Mouse (Mus musculus) hindbrain, embryonic 12.5 days (tissue): ENCODE measurements at regions not wholly inside any gene's neighbourhood (a gene's known extent, or its start where the extent isn't known, plus 50 kb on each side); places are given as distances from the start of the nearest gene placed in this dataset.

ENCODE experiments used
- ATAC-seq: fragments of 200-750 bp; cut with Nextera tagmentation; 2 replicates; pipeline ENCODE4 v1.8.0; 2017; ENCODE audit warnings: moderate TSS enrichment; ENCODE audit not compliant: low FRiP score
- H3K27ac ChIP-seq: fragments of 300-500 bp; sonication (generic); 2 replicates; pipeline ENCODE4 v1.5.1; 2016; ENCODE audit warnings: mild to moderate bottlenecking
- H3K27me3 ChIP-seq: fragments of 300-500 bp; sonication (generic); 2 replicates; pipeline ENCODE4 v1.6.1; 2016; ENCODE audit warnings: mild to moderate bottlenecking
- H3K36me3 ChIP-seq: fragments of 300-500 bp; sonication (generic); 2 replicates; pipeline ENCODE4 v1.6.1; 2016; ENCODE audit warnings: mild to moderate bottlenecking
- H3K4me1 ChIP-seq: fragments of 300-500 bp; sonication (generic); 2 replicates; pipeline ENCODE4 v1.6.1; 2016
- H3K4me2 ChIP-seq: fragments of 300-500 bp; sonication (generic); replicated peaks from 2 replicates; pipeline ENCODE4 v1.6.1; 2016; ENCODE audit warnings: mild to moderate bottlenecking
- H3K4me3 ChIP-seq: fragments of 300-500 bp; sonication (generic); 2 replicates; pipeline ENCODE4 v1.5.1; 2016; ENCODE audit warnings: mild to moderate bottlenecking
- H3K9ac ChIP-seq: fragments of 300-500 bp; sonication (generic); 2 replicates; pipeline ENCODE4 v1.6.1; 2016; ENCODE audit warnings: mild to moderate bottlenecking, moderate library complexity
- H3K9me3 ChIP-seq: fragments of 300-500 bp; sonication (generic); replicated peaks from 2 replicates; pipeline ENCODE4 v1.6.1; 2016; ENCODE audit warnings: mild to moderate bottlenecking
- WGBS: fragments of 180-500 bp; shearing (Covaris S2); methylation state at CpG from one replicate; pipeline ENCODE4 v1.1.7; 2016; 5-methylcytosine and 5-hydroxymethylcytosine counted together

GRCm38 (mm10) chr9:113435921-113436320, 272.1 kb downstream of the Pdcd6ip start:
- no peaks in the 10 kb centered on the region for H3K9me3 ChIP-seq
- H3K36me3 ChIP-seq = no peaks in the 10 kb centered on the region
- no peak overlapping the region for H3K27ac ChIP-seq
- ATAC-seq = no peak
- no peak overlapping the region for H3K4me3 ChIP-seq
- no peaks in the 10 kb centered on the region for H3K4me1 ChIP-seq
- no peak overlapping the region for H3K9ac ChIP-seq
- no peak overlapping the region for H3K4me2 ChIP-seq
- no peaks in the 10 kb centered on the region for H3K27me3 ChIP-seq

- no peak for ATAC-seq
- Histone ChIP-seq H3K9ac (no peak overlapping the region), H3K27ac (no peak overlapping the region), H3K9me3 (no peaks in the 10 kb centered on the region), H3K36me3 (no peaks in the 10 kb centered on the region), H3K27me3 (no peaks in the 10 kb centered on the region), H3K4me2 (no peak overlapping the region), H3K4me1 (no peaks in the 10 kb centered on the region), H3K4me3 (no peak overlapping the region)
- WGBS = 82% methylated on average over 4 of the region's 4 CpGs
Observed at GRCm38 (mm10) chr9:113433424-113433823, 274.6 kb downstream of the Pdcd6ip start.

- no peaks in the 10 kb centered on the region for H3K4me1 ChIP-seq
- H3K36me3 ChIP-seq = no peaks in the 10 kb centered on the region
- WGBS = 86% methylated on average over 9 of the region's 9 CpGs
- H3K4me3 ChIP-seq = no peak overlapping the region
- no peak overlapping the region for H3K27ac ChIP-seq
- no peak for ATAC-seq
- no peaks in the 10 kb centered on the region for H3K27me3 ChIP-seq
- no peaks in the 10 kb centered on the region for H3K9me3 ChIP-seq
- no peak overlapping the region for H3K9ac ChIP-seq
- no peak overlapping the region for H3K4me2 ChIP-seq
Observed at GRCm38 (mm10) chr9:113432601-113433179, 275.4 kb downstream of the Pdcd6ip start.

DNA sequence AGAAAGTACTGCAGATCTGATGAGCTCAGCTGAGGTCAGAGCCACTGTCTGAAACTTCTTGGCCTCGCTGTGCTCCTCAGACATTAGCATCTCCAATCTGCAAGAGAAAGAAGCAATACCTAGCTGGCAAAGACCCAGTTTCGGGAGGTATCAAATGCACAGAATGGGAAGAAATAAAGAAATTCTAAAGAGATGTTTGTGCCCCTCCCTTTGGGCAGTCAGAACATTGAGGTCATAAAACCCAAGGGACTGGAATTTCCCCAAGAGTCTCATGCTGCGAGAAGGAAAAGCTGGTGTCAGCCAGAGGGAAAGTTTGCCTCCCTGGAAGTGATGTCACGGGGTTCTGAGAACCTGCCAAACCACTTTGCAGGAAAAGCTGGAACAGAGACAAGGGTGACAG, 277.6 kb downstream of the Pdcd6ip start:
- Histone ChIP-seq H3K4me2 (no peak overlapping the region), H3K4me3 (no peak overlapping the region), H3K36me3 (no peaks in the 10 kb centered on the region), H3K9me3 (no peaks in the 10 kb centered on the region), H3K9ac (no peak overlapping the region), H3K4me1 (no peaks in the 10 kb centered on the region), H3K27me3 (no peaks in the 10 kb centered on the region), H3K27ac (no peak overlapping the region)
- WGBS = 85% methylated on average over 4 of the region's 4 CpGs
- no peak for ATAC-seq

DNA sequence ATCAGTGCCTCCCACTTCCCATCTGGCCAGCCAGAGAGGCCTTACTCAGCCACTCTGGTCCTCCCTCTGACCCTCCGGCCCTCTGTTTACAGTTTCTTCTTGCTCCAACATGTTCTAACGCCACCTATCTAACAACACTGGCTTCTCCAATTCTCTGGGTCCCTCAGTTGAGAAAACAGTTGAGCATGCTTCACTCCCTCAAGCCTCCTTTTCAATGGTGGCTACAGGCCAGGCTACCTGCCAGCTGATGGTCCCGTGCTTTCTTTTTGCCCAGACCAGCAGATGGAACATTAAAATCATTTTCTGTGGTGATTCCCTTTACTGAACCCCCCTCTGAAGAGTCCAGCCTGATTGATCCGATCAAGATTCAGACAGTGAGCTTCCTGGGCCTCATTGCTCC, 280.8 kb downstream of the Pdcd6ip start:
- ATAC-seq = no peak
- Histone ChIP-seq H3K36me3 (no peaks in the 10 kb centered on the region), H3K9ac (no peak overlapping the region), H3K4me2 (no peak overlapping the region), H3K27me3 (no peaks in the 10 kb centered on the region), H3K9me3 (no peaks in the 10 kb centered on the region), H3K4me3 (no peak overlapping the region), H3K27ac (no peak overlapping the region), H3K4me1 (no peaks in the 10 kb centered on the region)
- 84% methylated on average over 4 of the region's 4 CpGs for WGBS

GRCm38 (mm10) chr9:113426324-113426723, 281.7 kb downstream of the Pdcd6ip start:
- Histone ChIP-seq H3K4me1 (no peaks in the 10 kb centered on the region), H3K27me3 (no peaks in the 10 kb centered on the region), H3K4me2 (no peak overlapping the region), H3K36me3 (no peaks in the 10 kb centered on the region), H3K9me3 (no peaks in the 10 kb centered on the region), H3K4me3 (no peak overlapping the region), H3K27ac (no peak overlapping the region), H3K9ac (no peak overlapping the region)
- WGBS = 93% methylated on average over 15 of the region's 15 CpGs
- no peak for ATAC-seq

- ATAC-seq = no peak
- H3K9me3 ChIP-seq = no peaks in the 10 kb centered on the region
- no peaks in the 10 kb centered on the region for H3K36me3 ChIP-seq
- H3K27me3 ChIP-seq = no peaks in the 10 kb centered on the region
- no peaks in the 10 kb centered on the region for H3K4me1 ChIP-seq
- no peak overlapping the region for H3K9ac ChIP-seq
- no peak overlapping the region for H3K27ac ChIP-seq
- no peak overlapping the region for H3K4me3 ChIP-seq
- H3K4me2 ChIP-seq = no peak overlapping the region
Observed at GRCm38 (mm10) chr9:113421645-113422044, 286.4 kb downstream of the Pdcd6ip start.

GRCm38 (mm10) chr9:113421121-113421520, 286.9 kb downstream of the Pdcd6ip start:
- H3K4me1 ChIP-seq = no peaks in the 10 kb centered on the region
- H3K27ac ChIP-seq = no peak overlapping the region
- no peaks in the 10 kb centered on the region for H3K36me3 ChIP-seq
- no peak for ATAC-seq
- no peaks in the 10 kb centered on the region for H3K9me3 ChIP-seq
- no peak overlapping the region for H3K4me2 ChIP-seq
- H3K4me3 ChIP-seq = no peak overlapping the region
- H3K27me3 ChIP-seq = no peaks in the 10 kb centered on the region
- H3K9ac ChIP-seq = no peak overlapping the region
- WGBS = 95% methylated on average over 7 of the region's 7 CpGs

DNA sequence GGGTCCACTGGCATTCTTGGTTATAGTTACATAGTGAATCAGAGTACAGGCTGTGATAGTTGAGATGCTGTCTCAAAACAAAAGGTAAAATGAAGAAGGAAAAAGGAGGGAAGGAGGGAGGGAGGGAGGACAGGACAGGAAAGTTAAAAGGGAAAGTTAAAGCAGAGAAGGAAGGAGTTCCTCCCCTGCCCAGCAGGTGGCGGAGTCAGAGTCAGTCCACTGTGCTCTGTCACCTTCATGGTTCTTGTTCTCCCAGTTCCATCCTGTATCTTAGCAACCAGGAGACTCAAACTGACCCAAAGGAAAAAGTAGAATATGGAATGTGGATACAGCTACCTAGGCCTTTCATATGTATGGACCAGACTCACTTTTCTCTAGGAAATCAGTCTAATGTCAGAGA, 288.3 kb downstream of the Pdcd6ip start:
- 69% methylated on average over 1 of the region's 1 CpGs for WGBS
- H3K4me3 ChIP-seq = no peak overlapping the region
- H3K9ac ChIP-seq = no peak overlapping the region
- no peaks in the 10 kb centered on the region for H3K36me3 ChIP-seq
- H3K27ac ChIP-seq = no peak overlapping the region
- H3K4me1 ChIP-seq = 0 out of 2 replicates have a peak, but pooled peaks cover 6% of the 10 kb centered on the region
- H3K27me3 ChIP-seq = no peaks in the 10 kb centered on the region
- no peak overlapping the region for H3K4me2 ChIP-seq
- no peaks in the 10 kb centered on the region for H3K9me3 ChIP-seq
- no peak for ATAC-seq

- no peak for ATAC-seq
- Histone ChIP-seq H3K4me3 (no peak overlapping the region), H3K27ac (no peak overlapping the region), H3K4me2 (no peak overlapping the region), H3K27me3 (no peaks in the 10 kb centered on the region), H3K4me1 (0 out of 2 replicates have a peak, but pooled peaks cover 6% of the 10 kb centered on the region), H3K9me3 (no peaks in the 10 kb centered on the region), H3K36me3 (no peaks in the 10 kb centered on the region), H3K9ac (no peak overlapping the region)
- 91% methylated on average over 3 of the region's 3 CpGs for WGBS
Observed at GRCm38 (mm10) chr9:113417106-113417505, 291.0 kb downstream of the Pdcd6ip start.

- Histone ChIP-seq H3K27me3 (no peaks in the 10 kb centered on the region), H3K9ac (no peak overlapping the region), H3K27ac (no peak overlapping the region), H3K4me1 (0 out of 2 replicates have a peak, but pooled peaks cover 6% of the 10 kb centered on the region), H3K4me2 (no peak overlapping the region), H3K9me3 (no peaks in the 10 kb centered on the region), H3K36me3 (no peaks in the 10 kb centered on the region), H3K4me3 (no peak overlapping the region)
- ATAC-seq = 0 out of 2 replicates have a peak, but pooled peaks have one; percentile 35
- WGBS = 25% methylated on average over 5 of the region's 5 CpGs
Observed at GRCm38 (mm10) chr9:113415511-113415931, 292.5 kb downstream of the Pdcd6ip start.

DNA sequence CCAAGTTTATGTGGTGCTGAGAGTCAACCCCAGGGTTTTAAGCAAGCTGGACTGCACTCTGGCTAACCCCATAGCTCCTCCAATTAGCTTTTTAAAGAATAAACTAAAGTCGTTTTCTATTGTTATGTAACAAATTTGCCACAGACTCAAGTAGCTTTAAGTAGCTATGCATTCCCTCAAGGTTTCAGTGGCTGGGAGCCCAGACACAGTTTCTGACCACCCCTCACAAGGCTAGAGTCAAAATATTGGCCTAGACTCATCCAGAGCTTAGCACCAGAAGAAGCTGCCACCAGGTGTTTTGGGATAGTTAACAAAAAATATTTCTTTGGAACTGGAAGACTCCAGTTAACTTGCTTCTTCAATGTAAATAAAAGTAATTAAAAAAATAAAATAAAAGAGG, 293.4 kb downstream of the Pdcd6ip start:
- no peak overlapping the region for H3K4me3 ChIP-seq
- H3K36me3 ChIP-seq = no peaks in the 10 kb centered on the region
- H3K4me2 ChIP-seq = no peak overlapping the region
- no peak overlapping the region for H3K9ac ChIP-seq
- no peak overlapping the region for H3K27ac ChIP-seq
- no peaks in the 10 kb centered on the region for H3K27me3 ChIP-seq
- H3K4me1 ChIP-seq = 0 out of 2 replicates have a peak, but pooled peaks cover 6% of the 10 kb centered on the region
- WGBS = 60% methylated on average over 1 of the region's 1 CpGs
- no peak for ATAC-seq
- H3K9me3 ChIP-seq = no peaks in the 10 kb centered on the region

DNA sequence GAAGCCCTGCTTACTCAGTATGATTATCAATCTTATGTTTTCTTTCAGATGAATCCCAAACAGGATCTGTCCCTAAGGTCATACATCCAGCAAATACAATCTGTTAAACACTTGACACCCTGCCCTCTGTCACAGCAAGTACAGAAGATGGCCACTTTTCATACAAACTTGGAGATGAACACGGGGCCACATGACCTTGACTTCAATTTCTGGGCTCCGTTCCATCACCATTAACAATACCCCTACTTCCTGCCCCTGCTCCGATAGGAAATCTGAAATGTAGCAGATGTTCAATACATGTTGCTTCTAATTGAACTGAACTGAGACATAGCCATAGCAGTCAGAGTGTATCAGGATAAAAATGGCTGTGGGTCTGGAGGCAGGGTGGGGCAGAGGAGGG, 294.2 kb downstream of the Pdcd6ip start:
- 85% methylated on average over 3 of the region's 3 CpGs for WGBS
- no peak for ATAC-seq

More for the DNA sequence above, 294.2 kb downstream of the Pdcd6ip start:
- no peak overlapping the region for H3K4me2 ChIP-seq
- no peaks in the 10 kb centered on the region for H3K27me3 ChIP-seq
- no peak overlapping the region for H3K9ac ChIP-seq
- H3K36me3 ChIP-seq = no peaks in the 10 kb centered on the region
- no peaks in the 10 kb centered on the region for H3K9me3 ChIP-seq
- H3K4me1 ChIP-seq = 0 out of 2 replicates have a peak, but pooled peaks cover 6% of the 10 kb centered on the region
- no peak overlapping the region for H3K27ac ChIP-seq
- H3K4me3 ChIP-seq = no peak overlapping the region
